Mouse (Mus musculus) cortical plate, adult 2 months (tissue): ENCODE measurements around the gene Fam178b.

Source experiments
- CTCF ChIP-seq: fragments of 200-500 bp; IDR thresholded peaks from 2 replicates; pipeline ENCODE4 v1.5.1; 2011; ENCODE audit warnings: mild to moderate bottlenecking, control low read depth, low read length; ENCODE audit not compliant: insufficient read depth; ENCODE audit errors: extremely low read depth
- POLR2A ChIP-seq: fragments of 200-500 bp; IDR thresholded peaks from 2 replicates; pipeline ENCODE4 v1.6.1; 2011; ENCODE audit warnings: mild to moderate bottlenecking, low read length, control low read depth; ENCODE audit not compliant: insufficient read depth; ENCODE audit errors: extremely low read depth

- TF ChIP-seq CTCF = no peak
- no peak for TF ChIP-seq POLR2A
Observed at GRCm38 (mm10) chr1:36613374-36613895, 69.5 kb downstream of the Fam178b start.
